Mouse (Mus musculus) lung, postnatal 25 days (tissue): Measurements from ENCODE around the gene Nmnat3.

Source experiments
- DNase-seq: peaks from one replicate; pipeline ENCODE4 v3.0.0; 2022; ENCODE audit warnings: low spot score

Gene Nmnat3

DNA sequence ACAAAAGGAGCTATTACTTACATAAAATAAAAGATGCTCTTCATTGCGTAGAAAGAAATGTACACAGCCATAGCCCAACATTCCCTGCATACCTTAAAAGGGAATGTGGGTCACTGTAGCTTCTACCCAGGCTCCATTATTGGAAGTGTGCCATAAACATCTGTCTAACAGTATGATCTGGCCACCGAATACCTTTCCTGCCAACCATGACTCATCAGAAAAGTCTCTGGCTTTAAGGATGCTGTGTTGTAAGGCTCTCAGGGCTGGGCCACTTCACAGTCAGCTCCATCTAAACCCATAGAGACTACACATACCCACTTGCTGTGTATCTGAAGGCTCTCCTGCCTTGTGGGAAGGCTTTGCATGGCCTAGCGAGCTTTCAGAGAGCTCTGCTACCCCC lies 73.8 kb downstream of the Nmnat3 start:
- DNase-seq: no peak

GRCm38 (mm10) chr9:98366075-98366474 lies 78.8 kb downstream of the Nmnat3 start:
- DNase-seq: no peak

DNA sequence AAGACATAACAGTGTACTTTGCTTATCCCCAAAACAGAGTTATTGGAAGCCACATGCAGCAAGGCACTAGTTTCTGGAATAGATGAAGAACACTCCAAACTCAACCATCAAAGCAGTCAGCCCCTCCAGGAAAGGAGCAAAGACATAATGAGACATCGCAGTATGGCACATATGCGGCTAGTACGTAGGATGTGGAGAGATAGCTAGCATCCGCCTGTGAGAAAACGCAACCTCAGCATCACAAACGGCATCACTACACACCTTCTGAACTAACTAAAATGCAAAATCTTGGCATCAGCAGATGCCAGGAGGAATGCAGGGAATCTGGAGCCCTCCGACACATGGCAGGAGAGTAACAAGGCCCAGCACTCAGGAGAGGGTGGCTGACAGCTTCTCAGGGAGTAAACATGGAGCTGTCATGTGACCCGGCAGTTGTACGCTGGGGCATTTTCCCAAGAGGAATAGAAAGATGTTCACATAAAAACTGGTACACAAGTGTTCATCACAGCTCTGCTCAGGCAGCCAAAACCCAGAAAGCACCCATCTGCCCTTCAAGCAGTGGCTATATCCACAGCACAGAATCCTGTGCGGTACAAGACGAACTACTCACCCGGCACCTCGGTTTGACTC lies 80.2 kb downstream of the Nmnat3 start:
- DNase-seq: no peak

- no peak for DNase-seq
Measured at GRCm38 (mm10) chr9:98369707-98370106, 82.5 kb downstream of the Nmnat3 start.

GRCm38 (mm10) chr9:98373358-98373757 lies 86.1 kb downstream of the Nmnat3 start:
- no peak for DNase-seq

GRCm38 (mm10) chr9:98374897-98375296 lies 87.7 kb downstream of the Nmnat3 start:
- DNase-seq: no peak

- no peak for DNase-seq
Measured at GRCm38 (mm10) chr9:98375329-98376170, 88.3 kb downstream of the Nmnat3 start.

DNA sequence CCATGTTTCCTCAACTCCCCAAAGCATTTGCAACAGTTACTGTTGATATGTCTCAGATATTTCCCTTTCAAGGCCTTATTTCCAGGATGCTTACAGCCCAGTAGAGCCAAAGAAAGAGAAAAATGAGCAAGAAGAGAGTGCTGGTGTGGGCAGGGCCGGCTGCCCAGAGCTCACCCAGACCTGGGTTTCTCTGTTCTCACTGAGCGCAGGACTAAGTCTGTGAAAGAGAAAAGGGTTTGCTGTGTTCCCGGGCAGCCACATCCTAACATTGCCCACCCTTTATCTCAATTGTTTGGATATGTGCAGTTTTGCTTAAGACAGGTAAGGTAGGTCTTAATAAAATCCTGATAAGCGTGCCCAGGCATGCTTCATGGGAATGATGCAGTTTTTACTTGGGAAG lies 92.5 kb downstream of the Nmnat3 start:
- DNase-seq: no peak

DNA sequence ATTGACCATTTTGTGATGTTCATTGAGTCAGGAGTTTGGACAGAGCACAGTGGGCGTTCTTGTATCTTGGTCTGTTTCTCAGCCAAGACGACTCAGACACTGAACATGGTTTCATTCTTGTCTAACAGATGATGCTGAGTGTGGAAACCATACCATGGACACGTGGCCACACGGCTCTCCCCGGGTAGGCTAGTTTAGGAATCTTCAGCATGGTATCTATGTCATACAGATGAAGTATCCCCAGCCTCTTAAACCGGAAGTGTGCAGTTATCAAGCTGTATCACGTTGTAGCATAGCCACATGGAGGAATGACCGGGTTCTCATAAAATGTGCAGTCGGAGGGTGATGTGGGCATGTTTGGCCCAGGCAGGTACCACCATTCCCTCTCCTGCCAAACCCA lies 93.4 kb downstream of the Nmnat3 start:
- DNase-seq: no peak

GRCm38 (mm10) chr9:98387741-98388632 lies 100.8 kb downstream of the Nmnat3 start:
- DNase-seq: no peak

DNA sequence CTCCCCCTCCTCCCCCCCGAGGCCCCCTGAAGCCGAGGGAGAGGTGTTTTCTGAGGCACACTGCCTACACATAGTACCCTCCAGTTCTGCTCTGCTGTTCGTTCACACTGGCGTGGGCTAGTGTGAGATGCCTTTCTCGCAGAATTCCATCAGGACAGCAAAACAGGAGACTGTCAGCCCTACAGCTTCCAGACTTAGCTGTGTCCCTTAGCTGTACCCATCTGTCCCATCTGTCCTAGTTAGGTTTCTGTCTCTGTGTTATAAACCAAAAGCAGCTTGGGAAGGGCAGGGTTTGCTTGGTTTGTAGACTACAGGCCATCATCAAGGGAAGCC lies 101.4 kb downstream of the Nmnat3 start:
- no peak for DNase-seq

- DNase-seq: no peak
Measured at GRCm38 (mm10) chr9:98393496-98393895, 106.3 kb downstream of the Nmnat3 start.

- DNase-seq: no peak
Measured at GRCm38 (mm10) chr9:98397211-98397610, 110.0 kb downstream of the Nmnat3 start.

- no peak for DNase-seq
Measured at GRCm38 (mm10) chr9:98397866-98398265, 110.6 kb downstream of the Nmnat3 start.

- no peak for DNase-seq
Measured at GRCm38 (mm10) chr9:98400185-98400894, 113.1 kb downstream of the Nmnat3 start.

DNA sequence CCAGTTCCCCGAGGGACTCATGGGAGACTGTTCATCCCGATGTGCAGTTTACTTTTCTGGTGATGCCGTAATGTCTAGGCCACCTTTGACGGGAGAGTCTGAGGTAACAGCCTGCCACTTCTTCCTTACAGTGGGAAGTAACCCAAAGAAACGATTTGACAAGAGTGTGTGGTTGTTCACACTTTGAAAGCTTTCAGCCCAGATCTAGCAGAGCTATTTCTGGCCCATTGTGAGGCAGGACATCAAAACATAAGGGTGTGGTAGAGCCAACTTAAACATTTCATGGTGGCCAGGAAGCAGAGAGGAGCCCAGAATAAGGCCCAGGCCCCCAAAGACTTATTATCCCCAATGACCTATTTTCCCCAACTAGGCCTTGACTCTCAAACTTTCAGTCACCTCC lies 114.4 kb downstream of the Nmnat3 start:
- DNase-seq: no peak

- no peak for DNase-seq
Measured at GRCm38 (mm10) chr9:98407771-98408170, 120.5 kb downstream of the Nmnat3 start.

DNA sequence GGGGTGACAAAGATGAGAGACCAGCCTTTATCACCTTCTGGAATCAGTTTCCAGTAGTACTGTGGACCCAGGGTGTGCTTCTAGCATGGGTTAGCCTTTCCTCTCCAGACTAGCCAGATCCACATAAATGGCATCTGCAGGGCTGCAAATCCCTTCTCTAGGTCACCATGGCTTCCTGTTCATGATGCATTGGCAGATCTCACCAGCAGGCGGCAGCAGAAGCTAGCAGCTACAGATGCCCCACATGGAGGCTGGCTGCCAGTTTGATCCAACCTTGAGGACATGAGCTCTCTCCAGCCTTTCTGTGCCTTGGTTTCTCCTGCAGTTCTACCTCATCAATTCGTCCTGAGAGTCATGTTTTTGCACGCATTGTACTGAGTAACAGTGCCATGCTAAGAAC lies 121.9 kb downstream of the Nmnat3 start:
- peak; percentile 59 for DNase-seq

DNA sequence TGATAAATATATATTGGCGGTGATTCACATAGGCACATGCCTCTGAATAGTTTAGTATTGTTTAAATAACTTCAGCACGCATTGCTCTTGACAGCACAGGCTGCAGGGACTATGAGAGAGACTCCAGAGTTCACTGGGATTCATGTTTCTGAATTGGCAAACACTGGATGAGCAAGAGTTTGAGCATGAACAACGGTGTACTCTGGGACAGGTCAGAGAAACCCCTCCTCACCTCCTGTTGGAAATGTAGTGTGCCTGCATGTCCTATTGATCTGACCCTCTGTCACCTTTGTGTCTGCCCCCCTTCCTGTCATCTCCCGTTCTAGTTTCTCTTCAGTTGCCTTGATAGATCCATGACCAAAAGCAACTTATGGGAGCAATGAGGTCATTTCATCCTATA lies 128.2 kb downstream of the Nmnat3 start:
- DNase-seq: no peak

DNA sequence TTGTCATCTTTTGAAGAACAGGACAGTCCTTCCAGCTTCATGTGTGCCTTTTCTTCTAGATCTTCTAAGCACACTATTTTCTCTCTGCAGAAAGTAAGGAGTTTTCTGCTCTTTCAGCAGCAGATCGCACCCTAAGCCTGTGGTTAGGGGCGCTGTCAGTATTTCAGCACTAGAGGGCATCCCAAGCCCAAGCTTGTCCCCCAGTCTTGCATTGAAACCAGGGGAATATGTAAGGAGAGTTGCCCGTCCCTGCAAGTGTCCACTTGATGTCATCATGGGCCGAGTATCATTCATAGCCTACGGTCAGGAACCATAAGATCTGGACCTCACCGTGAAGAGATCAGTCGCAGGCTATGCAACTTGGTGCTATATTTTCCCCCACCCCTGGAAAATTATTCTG lies 130.7 kb downstream of the Nmnat3 start:
- no peak for DNase-seq

DNA sequence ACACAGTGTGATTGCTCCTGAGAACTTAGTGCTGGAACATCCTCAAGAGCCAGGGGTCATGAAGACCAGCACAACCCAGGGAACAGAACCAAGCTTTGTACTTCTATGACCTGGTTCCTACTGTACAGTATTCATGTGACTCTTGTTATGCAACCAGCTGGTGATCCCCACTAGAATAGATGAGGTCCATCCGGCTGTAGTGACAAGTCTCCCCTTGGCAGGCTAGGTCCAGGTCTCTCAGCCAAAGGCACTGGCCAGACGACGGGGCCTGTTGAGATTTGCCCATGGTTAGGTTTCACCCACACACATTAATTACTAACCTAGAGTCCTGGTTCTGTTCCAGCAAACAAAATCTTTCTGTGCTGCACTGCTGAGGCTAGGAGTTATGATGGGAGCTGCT lies 131.1 kb downstream of the Nmnat3 start:
- no peak for DNase-seq

DNA sequence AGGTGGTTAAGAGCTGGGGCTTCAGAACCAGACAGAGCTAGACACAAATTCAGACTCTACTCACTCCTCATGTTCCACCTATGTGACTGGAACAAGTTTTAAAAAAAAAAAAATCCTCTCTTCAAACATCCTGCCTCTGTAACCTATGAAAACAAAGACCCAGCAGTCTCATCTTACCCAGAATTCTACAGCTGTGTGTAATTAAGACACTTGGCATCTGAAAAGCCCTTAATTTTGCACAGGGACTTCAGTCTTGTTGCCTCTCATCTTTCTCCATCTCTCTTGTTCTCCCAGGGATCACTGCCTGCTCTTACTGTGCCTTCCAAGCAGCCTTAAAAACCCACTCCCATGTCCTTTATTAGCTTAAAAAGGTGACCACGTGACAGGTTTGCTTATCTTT lies 133.4 kb downstream of the Nmnat3 start:
- no peak for DNase-seq
